Mouse (Mus musculus) cerebral cortex, adult 2 months (tissue): ENCODE results near the gene Nfil3.

Experiments used
- WGBS: fragments of 180-500 bp; shearing (Covaris S2); methylation state at CpG from one replicate; pipeline ENCODE4 v1.1.7; 2018; 5-methylcytosine and 5-hydroxymethylcytosine counted together

Nfil3 gene

DNA sequence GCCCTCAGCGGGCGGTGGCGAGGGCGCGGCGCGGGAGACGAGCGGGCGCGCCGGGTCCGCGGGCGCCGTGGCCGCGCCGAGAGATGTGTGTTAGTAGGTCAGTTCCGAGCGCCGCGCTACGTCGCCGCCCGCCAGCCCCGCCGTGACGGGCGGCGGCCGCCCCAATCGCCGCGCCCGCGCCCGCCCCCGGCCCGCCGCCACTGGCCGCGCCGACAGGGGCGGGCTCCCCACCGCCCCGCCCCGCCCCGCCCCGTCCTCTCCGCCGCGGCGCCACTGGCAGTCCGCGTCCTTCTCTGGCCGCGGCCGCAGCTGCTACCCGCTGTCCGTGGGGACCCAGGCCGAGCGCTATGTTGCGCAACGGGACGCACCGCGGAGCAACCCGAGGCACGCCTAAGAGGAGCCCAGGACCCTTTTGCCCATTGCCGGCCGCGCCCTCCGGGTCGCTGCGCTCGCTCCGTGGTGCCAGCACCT, at the start of gene Nfil3:
TSS of gene Nfil3 (minus strand) at position 123 of the 471 bp plus-strand sequence.
- under 1% methylated on average over 74 of the region's 79 CpGs for WGBS

DNA sequence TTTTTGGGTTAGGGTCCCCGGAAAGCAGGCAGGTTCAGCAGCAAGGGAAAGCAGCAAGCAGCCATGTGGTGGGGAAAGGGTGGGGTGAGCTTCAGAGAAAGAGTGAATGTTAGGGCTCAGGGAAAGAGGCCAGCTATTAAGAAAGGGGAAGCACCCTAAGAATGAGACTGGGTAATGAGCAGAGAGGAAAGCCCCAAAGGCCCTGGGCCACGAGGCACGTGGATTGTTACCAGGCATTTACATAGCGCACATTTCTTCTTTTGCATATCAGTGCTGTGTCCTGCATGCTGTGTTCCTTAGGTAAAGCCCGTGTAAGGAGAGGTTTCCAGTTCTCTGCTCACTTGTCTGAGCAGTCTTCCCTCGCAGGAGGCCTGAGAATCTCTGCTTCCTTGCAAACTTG, 43.4 kb upstream of the Nfil3 start:
- WGBS, result 68% methylated on average over 6 of the region's 6 CpGs

DNA sequence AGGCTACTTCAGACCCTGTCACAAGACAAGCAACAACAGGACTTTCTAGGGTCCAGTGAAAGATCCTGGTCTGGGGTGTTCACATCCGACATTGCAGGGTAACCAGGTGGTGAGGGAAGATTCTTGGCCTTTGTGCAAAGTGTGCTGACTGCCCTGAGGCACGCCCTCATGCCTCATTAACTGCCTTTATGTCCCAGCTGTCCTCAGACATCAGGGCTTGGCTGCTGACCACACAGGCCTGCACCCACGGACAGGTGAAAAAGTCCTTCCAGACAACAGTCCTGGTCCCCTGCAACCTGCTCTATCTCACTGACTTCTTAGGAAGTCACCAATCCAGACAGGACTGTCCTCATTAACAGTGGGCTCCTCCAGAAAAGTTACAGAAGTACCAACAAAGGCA, 39.4 kb upstream of the Nfil3 start:
- WGBS, result 93% methylated on average over 3 of the region's 3 CpGs

DNA sequence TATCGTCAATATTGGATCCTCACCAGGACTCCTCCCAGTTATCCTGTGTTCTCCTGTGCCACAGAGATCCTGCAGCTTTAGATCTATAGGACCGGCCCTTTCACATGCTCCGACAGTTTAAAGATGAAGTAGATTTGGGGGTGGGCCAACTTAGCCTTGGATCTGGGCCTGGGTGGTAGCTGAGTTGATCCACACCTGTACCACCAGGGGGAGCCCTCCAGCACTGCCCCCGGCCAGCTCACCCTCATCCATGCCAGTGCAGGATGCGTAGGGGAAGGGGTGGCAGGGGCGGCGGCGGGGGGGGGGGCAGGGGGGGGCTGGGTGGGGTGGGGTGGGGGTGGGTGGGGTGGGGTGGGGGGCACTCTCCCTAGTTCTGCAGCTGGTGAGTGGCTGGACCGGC, 38.7 kb upstream of the Nfil3 start:
- 73% methylated on average over 9 of the region's 9 CpGs for WGBS

- WGBS, result 71% methylated on average over 6 of the region's 6 CpGs
These were observed 38.1 kb upstream of the Nfil3 start for GRCm38 (mm10) chr13:53018976-53019375.

DNA sequence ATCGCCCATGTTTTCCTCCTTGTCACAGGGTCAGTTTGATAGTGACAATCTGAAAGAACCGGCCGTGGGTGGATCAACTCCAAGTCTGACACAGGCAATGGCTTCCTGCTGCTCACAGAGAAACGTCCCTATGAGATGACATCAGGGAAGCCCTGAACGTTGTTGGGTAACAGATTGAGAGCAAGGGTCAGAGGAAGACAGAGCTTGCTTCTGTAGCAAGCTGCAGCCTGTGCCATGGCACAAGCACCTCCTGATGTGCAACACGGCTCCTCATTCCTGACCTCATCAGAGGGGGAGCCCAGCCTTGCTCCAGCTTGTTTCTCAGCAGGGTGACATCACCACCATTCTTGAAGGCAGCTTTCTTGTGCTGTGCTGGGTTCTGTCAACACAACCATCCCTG, 37.1 kb upstream of the Nfil3 start:
- 60% methylated on average over 6 of the region's 6 CpGs for WGBS

GRCm38 (mm10) chr13:53017117-53017516, 36.2 kb upstream of the Nfil3 start:
- 86% methylated on average over 6 of the region's 6 CpGs for WGBS

- WGBS, result 41% methylated on average over 12 of the region's 12 CpGs
These were observed 30.6 kb upstream of the Nfil3 start for GRCm38 (mm10) chr13:53011426-53011825.

GRCm38 (mm10) chr13:53008489-53009184, 27.8 kb upstream of the Nfil3 start:
- WGBS, result 51% methylated on average over 7 of the region's 7 CpGs

- 52% methylated on average over 3 of the region's 3 CpGs for WGBS
These were observed 26.9 kb upstream of the Nfil3 start for GRCm38 (mm10) chr13:53007781-53008180.

- WGBS, result 56% methylated on average over 3 of the region's 3 CpGs
These were observed 22.4 kb upstream of the Nfil3 start for GRCm38 (mm10) chr13:53003286-53003685.

GRCm38 (mm10) chr13:53001511-53001935, 20.6 kb upstream of the Nfil3 start:
- 68% methylated on average over 2 of the region's 2 CpGs for WGBS

GRCm38 (mm10) chr13:53000481-53000880, 19.6 kb upstream of the Nfil3 start:
- 95% methylated on average over 2 of the region's 2 CpGs for whole genome bisulfite sequencing

DNA sequence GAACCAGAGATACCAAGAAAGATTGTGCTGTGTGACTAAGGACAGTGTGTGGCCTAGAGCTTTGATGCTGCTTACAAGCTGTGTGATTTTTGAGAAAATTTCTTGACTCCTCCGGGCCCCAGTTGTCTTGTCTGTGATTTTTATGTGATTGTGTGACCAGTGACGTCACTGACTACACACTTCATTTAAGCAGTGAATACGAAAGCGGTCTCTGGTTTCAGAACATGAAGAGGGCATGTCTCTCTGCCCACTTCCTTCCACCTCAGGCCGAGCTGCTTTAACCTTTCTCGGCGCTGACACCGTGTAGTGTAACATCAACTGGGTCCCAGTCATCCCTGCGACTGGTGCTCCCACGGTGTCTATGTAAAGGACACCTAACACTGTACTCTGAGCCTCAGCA, 17.7 kb upstream of the Nfil3 start:
- 90% methylated on average over 10 of the region's 10 CpGs for WGBS

DNA sequence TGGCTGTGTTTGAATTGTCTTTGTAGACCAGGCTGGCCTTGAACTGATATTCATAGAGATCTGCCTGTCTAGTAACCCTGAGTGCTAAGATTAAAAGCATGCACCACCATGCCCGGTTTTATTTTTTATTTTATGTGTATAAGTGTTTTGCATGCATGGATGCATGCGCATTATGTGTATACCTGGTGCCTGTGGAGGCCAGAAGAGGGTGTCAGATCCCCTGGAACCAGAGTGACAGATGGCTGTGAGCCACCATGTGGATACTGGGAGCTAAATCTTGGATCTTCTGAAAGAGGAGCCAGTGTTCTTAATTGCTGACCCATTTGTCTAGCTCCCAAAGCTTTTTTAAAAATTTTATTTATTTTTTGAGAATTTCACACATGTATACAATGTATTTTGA, 16.9 kb upstream of the Nfil3 start:
- WGBS, result 85% methylated on average over 2 of the region's 2 CpGs

GRCm38 (mm10) chr13:52996201-52996600, 15.3 kb upstream of the Nfil3 start:
- 82% methylated on average over 8 of the region's 8 CpGs for WGBS

GRCm38 (mm10) chr13:52994197-52994881, 13.5 kb upstream of the Nfil3 start:
- WGBS, result 84% methylated on average over 10 of the region's 10 CpGs

- 90% methylated on average over 9 of the region's 9 CpGs for WGBS
These were observed 9.3 kb upstream of the Nfil3 start for GRCm38 (mm10) chr13:52990139-52990538.

- 84% methylated on average over 16 of the region's 16 CpGs for WGBS
These were observed 8.1 kb upstream of the Nfil3 start for GRCm38 (mm10) chr13:52989005-52989404.

GRCm38 (mm10) chr13:52987880-52988279, 7.0 kb upstream of the Nfil3 start:
- 83% methylated on average over 1 of the region's 1 CpGs for WGBS

- WGBS, result 87% methylated on average over 10 of the region's 10 CpGs
These were observed 5.4 kb upstream of the Nfil3 start for GRCm38 (mm10) chr13:52986215-52986780.

GRCm38 (mm10) chr13:52985508-52986214, 4.8 kb upstream of the Nfil3 start:
- 71% methylated on average over 12 of the region's 12 CpGs for WGBS
